Mouse (Mus musculus): ENCODE results near the gene Gm13696. TPM values are rescaled to one million over a fixed set of nuclear protein-coding genes. Genes with fewer than 3 reads are reported as not detected.
A peak's percentile ranks its signal among the peaks of the same experiment; 100 is the strongest.
"Not testable (repeated sequence)": the region's sequence is repeated elsewhere in the genome, so short reads cannot be mapped to it uniquely, and the experiment has no call there.

The Gm13696 gene
- polyA plus RNA-seq, 1 experiment from 2014 or later, result not detected

DNA sequence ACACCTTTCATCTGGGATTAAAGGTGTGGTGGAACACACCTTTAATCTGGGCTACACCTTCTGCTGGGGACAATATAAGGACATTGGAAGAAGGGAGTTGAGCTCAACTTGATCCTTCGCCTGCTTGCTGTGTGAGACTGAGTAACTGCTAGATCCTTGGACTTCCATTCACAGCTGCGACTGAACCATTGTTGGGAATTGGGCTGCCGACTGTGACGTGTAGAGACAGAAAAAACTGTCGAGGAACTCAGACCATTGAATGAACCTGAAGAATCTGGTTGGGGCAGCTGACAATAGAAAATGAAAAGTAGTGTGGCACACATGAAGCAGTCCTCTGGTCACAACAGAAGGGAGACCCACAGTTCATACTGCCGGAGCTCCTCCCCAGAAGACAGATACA, 11.5 kb downstream of the Gm13696 start, which contains the start of gene Gm13697:
TSS of gene Gm13697 (plus strand) at position 301 of the 400 bp plus-strand sequence.
- no CpG with 5 or more reads among the region's 6 CpGs for WGBS (ENCODE audit: insufficient replicate concordance)
- H3K4me1 ChIP-seq (ENCODE audit: insufficient read depth); H3K9me3 ChIP-seq (ENCODE audit: low read length); ATAC-seq; H3K9ac ChIP-seq (replicated peaks); H3K27ac ChIP-seq (ENCODE audit: low read depth); H3K4me3 ChIP-seq (ENCODE audit: low read depth, low read length); H3K27me3 ChIP-seq (ENCODE audit: insufficient read depth, low read length); H3K4me2 ChIP-seq (ENCODE audit: low read depth, low read length); H3K36me3 ChIP-seq (replicated peaks; ENCODE audit: insufficient read depth, low read length); DNase-seq: not testable (repeated sequence)

- no CpG with 5 or more reads among the region's 6 CpGs for WGBS (ENCODE audit: insufficient replicate concordance)
Observed at GRCm38 (mm10) chr2:83990253-83990652, 17.3 kb downstream of the Gm13696 start, which contains the start of gene Gm13691. Gm13691 (plus strand) TSS chr2:83990553.

DNA sequence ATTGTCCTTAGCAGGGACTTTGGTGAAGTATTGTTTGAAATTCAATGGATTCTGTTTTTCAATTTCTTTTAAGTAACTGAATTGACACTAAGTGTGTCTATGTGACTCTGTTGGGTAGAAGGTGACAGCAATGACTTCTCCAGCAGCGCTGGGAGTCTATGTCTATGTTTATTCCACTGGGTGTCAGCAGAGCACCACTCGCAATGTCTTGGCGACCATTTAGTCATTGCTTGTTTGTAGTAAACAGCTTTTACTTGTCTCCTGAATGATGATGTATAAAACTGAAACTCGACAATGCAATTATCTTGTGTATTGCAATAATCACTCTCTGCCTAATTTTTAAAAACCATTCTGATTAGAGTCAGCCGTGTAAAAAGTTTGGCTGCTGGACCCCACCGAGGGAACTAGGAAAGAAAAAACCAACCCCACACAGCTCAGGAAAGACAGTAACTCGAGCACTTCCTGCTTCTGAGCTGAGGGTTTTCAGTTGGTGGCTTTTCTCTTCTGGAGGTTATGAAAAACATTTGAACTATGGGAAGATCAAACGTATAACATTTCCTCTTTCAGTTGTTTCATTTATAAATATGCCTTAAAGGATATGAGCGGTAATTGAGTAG, 20.8 kb downstream of the Gm13696 start:
- DNase-seq; H3K4me1 ChIP-seq (ENCODE audit: insufficient read depth); H3K9me3 ChIP-seq (ENCODE audit: low read length); H3K36me3 ChIP-seq (replicated peaks; ENCODE audit: insufficient read depth, low read length); H3K27me3 ChIP-seq (ENCODE audit: insufficient read depth, low read length): not testable (repeated sequence)
- peak; percentile 74 for ATAC-seq
- Histone ChIP-seq H3K4me2 (ENCODE audit: low read depth, low read length) (peak overlapping the region; percentile 51), H3K9ac (replicated peaks) (peak overlapping the region; percentile 37; the same call in 1 of the 2 replicates), H3K4me3 (ENCODE audit: low read depth, low read length) (peak overlapping the region; percentile 5; the same call in 1 of the 2 replicates), H3K27ac (ENCODE audit: low read depth) (peak overlapping the region; percentile 13; the same call in 1 of the 2 replicates)
- 14% methylated on average over 7 of the region's 9 CpGs for WGBS (ENCODE audit: insufficient replicate concordance)

More at GRCm38 (mm10) chr2:83990253-83990652, 17.3 kb downstream of the Gm13696 start, which contains the start of gene Gm13691:
- not testable (repeated sequence) for H3K4me3 ChIP-seq (ENCODE audit: low read depth, low read length); H3K36me3 ChIP-seq (replicated peaks; ENCODE audit: insufficient read depth, low read length); H3K4me1 ChIP-seq (ENCODE audit: insufficient read depth); H3K9me3 ChIP-seq (ENCODE audit: low read length); H3K4me2 ChIP-seq (ENCODE audit: low read depth, low read length); DNase-seq; H3K27me3 ChIP-seq (ENCODE audit: insufficient read depth, low read length); ATAC-seq; H3K9ac ChIP-seq (replicated peaks); H3K27ac ChIP-seq (ENCODE audit: low read depth)

- not testable (repeated sequence) for H3K36me3 ChIP-seq (replicated peaks; ENCODE audit: insufficient read depth, low read length); H3K9ac ChIP-seq (replicated peaks); ATAC-seq; H3K27ac ChIP-seq (ENCODE audit: low read depth); H3K9me3 ChIP-seq (ENCODE audit: low read length); DNase-seq; H3K27me3 ChIP-seq (ENCODE audit: insufficient read depth, low read length); H3K4me2 ChIP-seq (ENCODE audit: low read depth, low read length); H3K4me1 ChIP-seq (ENCODE audit: insufficient read depth); H3K4me3 ChIP-seq (ENCODE audit: low read depth, low read length)
- WGBS (ENCODE audit: insufficient replicate concordance), result no CpG with 5 or more reads among the region's 3 CpGs
Observed at GRCm38 (mm10) chr2:83994526-83994925, 21.6 kb downstream of the Gm13696 start.

DNA sequence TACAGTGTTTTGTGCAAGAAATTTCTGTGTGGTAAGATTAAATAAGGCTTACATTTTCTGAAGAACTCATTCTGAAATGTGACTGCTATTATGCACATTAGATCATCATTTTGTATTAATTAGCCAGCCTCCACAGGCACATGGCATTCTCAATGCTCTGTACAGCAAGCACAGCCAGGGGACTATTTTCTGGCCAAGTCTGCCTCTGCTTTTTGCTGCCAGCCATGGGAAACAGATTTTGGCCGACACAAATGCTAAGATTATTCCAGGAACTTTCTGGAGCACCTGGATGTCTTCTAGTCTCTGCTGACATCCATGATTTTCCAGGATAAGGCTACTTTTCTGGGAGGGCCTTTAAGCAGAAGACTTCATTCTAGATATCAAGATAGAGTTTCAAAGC, 36.0 kb downstream of the Gm13696 start:
- DNase-seq (no peak), ATAC-seq (no peak)
- Histone ChIP-seq H3K9me3 (ENCODE audit: low read length) (no peaks in the 10 kb centered on the region), H3K27ac (ENCODE audit: low read depth) (no peak overlapping the region), H3K9ac (replicated peaks) (no peak overlapping the region), H3K4me2 (ENCODE audit: low read depth, low read length) (no peak overlapping the region), H3K4me3 (ENCODE audit: low read depth, low read length) (no peak overlapping the region), H3K36me3 (replicated peaks; ENCODE audit: insufficient read depth, low read length) (no peaks in the 10 kb centered on the region), H3K27me3 (ENCODE audit: insufficient read depth, low read length) (no peaks in the 10 kb centered on the region), H3K4me1 (ENCODE audit: insufficient read depth) (no peaks in the 10 kb centered on the region)
- 75% methylated on average over 1 of the region's 1 CpGs for WGBS (ENCODE audit: insufficient replicate concordance)
- TF ChIP-seq EP300 (IDR thresholded peaks at IDR 0.05; ENCODE audit: low read depth) (no peak), CTCF (IDR thresholded peaks at IDR 0.05; ENCODE audit: low read depth) (no peak)

- Histone ChIP-seq H3K27ac (ENCODE audit: low read depth) (no peak overlapping the region), H3K4me3 (ENCODE audit: low read depth, low read length) (no peak overlapping the region), H3K36me3 (replicated peaks; ENCODE audit: insufficient read depth, low read length) (no peaks in the 10 kb centered on the region), H3K4me2 (ENCODE audit: low read depth, low read length) (no peak overlapping the region), H3K9ac (replicated peaks) (no peak overlapping the region), H3K9me3 (ENCODE audit: low read length) (no peaks in the 10 kb centered on the region), H3K27me3 (ENCODE audit: insufficient read depth, low read length) (no peaks in the 10 kb centered on the region), H3K4me1 (ENCODE audit: insufficient read depth) (no peaks in the 10 kb centered on the region)
- TF ChIP-seq CTCF (IDR thresholded peaks at IDR 0.05; ENCODE audit: low read depth) (no peak), EP300 (IDR thresholded peaks at IDR 0.05; ENCODE audit: low read depth) (no peak)
- DNase-seq, result no peak
- no peak for ATAC-seq
- WGBS (ENCODE audit: insufficient replicate concordance), result 25% methylated on average over 3 of the region's 3 CpGs
Observed at GRCm38 (mm10) chr2:84009818-84010217, 36.9 kb downstream of the Gm13696 start.

DNA sequence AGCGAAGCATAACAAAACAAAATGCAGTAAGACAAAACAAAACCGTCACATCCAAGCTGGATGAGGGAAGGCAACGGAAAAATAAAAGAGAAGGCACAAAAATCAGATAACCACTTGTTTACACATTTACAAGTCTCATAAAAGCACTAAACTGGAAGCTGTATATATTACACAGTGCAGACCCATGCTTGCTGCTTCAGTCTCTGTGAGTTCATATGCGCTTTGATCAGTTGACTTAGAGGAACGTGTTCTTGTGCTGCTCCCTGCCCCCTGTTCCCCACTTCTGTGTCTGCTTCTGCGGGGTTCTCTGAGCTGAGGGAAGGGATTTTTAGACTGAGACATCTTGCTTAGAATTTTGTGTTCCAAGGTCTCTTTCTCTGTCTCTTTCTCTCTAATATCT, 41.6 kb downstream of the Gm13696 start:
- TF ChIP-seq CTCF (IDR thresholded peaks at IDR 0.05; ENCODE audit: low read depth), result no peak
- TF ChIP-seq EP300 (IDR thresholded peaks at IDR 0.05; ENCODE audit: low read depth), result no peak
- 60% methylated on average over 6 of the region's 6 CpGs for WGBS (ENCODE audit: insufficient replicate concordance)
- Histone ChIP-seq H3K27me3 (ENCODE audit: insufficient read depth, low read length) (no peaks in the 10 kb centered on the region), H3K36me3 (replicated peaks; ENCODE audit: insufficient read depth, low read length) (no peaks in the 10 kb centered on the region), H3K4me3 (ENCODE audit: low read depth, low read length) (no peak overlapping the region), H3K9me3 (ENCODE audit: low read length) (no peaks in the 10 kb centered on the region), H3K27ac (ENCODE audit: low read depth) (no peak overlapping the region), H3K4me2 (ENCODE audit: low read depth, low read length) (no peak overlapping the region), H3K4me1 (ENCODE audit: insufficient read depth) (peaks cover 5% of the 10 kb centered on the region; the same call in 1 of the 2 replicates), H3K9ac (replicated peaks) (no peak overlapping the region)
- DNase-seq (no peak), ATAC-seq (no peak)

- H3K4me1 ChIP-seq (ENCODE audit: insufficient read depth); H3K27me3 ChIP-seq (ENCODE audit: insufficient read depth, low read length); ATAC-seq; H3K36me3 ChIP-seq (replicated peaks; ENCODE audit: insufficient read depth, low read length); H3K4me3 ChIP-seq (ENCODE audit: low read depth, low read length); H3K4me2 ChIP-seq (ENCODE audit: low read depth, low read length); H3K9me3 ChIP-seq (ENCODE audit: low read length); H3K9ac ChIP-seq (replicated peaks); H3K27ac ChIP-seq (ENCODE audit: low read depth); DNase-seq: not testable (repeated sequence)
- WGBS (ENCODE audit: insufficient replicate concordance), result 79% methylated on average over 5 of the region's 5 CpGs
Observed at GRCm38 (mm10) chr2:84016291-84016690, 43.4 kb downstream of the Gm13696 start.
